Mouse (Mus musculus): ENCODE measurements around the gene Synj2.

The Synj2 gene

DNA sequence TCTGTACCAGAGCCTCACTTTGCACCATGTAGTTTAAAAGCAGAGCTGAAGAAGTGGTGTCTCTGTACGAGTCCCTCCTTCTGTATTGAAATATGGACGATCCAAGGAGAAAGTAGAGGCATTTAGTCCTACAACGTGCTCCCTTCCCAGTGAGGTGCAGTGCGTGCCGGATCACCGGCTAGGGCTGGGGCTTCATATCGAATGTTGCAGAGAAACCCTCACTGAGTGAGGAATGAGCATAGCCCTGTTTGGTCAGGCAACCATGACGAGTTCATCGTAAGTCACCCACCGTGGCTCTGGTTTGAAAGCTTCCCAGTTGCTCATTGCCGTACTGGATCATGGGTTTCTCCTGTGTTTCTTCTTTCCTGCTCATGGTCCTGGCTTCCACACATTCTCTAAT lies 95.8 kb downstream of the Synj2 start:
- DNase-seq (ENCODE audit: low read depth) = no peak

DNA sequence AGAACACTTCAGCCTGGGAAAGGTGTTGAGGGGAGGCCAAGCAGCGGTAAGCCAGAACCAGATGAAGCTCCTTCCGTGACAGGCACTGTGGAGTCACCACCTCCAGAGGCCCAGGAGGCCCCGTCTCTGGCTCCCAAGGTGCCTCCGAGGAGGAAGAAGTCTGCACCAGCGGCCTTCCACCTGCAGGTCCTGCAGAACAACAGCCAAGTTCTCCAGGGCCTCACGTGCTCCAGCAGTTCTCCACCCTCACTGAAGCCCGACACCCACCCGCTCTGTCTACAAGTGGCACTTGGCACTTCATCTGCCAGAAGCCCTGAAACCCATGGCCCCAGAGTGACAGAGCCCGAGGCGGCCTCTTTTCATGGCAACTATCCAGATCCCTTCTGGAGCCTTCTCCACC lies 96.4 kb downstream of the Synj2 start:
- no peak for DNase-seq (ENCODE audit: low read depth)

DNA sequence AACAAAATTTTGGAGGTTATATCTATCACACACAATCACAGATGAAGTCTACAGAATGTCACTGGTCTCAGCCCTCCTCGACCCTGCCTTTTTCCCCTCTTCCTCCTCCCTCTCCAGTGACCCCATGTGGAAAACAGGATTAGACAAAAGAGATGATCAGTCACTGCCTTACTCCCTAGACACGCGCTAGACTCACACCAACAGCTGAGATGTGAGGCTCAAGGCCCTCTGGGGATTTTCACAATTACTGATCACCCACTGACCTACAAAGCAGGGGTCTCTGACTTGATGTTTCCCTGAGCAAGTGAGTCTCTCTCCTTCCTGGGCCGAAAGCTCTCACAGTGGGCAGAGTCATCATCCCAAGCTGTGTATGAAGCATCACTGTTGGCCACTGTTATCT lies 111.7 kb downstream of the Synj2 start:
- DNase-seq (ENCODE audit: low read depth) = no peak

DNA sequence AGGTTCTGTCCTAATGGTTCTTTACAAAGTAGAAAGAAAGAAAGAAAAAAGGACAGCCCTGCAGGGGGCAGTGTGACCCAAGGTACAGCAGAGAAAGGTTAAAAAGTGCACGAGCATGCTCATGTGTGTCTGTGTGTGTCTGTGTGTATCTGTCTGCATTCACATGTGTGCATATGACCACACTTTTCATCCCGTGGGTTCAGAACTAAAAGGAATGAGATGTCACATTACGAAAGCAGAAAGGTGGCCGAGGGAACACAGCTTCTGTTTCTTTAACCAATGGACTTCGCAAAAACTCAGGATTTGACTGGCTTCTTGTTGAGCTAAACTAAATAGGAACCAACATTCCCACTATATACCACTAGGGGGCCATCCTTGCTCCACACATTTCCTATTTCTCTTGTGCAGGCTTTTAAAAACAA lies 113.9 kb downstream of the Synj2 start:
- DNase-seq (ENCODE audit: low read depth) = peak; percentile 52

DNA sequence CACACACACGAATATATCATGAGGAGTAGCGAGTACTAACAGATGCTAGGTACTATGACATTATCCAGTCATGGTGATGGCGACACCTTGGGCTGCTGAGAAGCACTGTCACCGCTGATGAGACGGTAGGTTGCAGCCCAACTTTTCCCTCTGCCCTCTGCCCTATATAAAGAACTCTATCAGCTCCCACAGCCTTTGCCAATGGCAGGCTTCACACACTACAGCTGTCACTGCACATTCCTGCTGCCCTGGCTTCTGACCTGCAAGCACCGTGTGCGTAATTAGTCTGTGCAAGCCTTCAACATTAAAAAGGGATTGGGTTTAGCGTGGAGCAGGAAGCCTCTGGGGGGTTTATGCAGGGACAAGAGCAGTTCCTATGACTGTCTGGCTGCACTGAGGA lies 121.7 kb downstream of the Synj2 start:
- no peak for DNase-seq (ENCODE audit: low read depth)

DNA sequence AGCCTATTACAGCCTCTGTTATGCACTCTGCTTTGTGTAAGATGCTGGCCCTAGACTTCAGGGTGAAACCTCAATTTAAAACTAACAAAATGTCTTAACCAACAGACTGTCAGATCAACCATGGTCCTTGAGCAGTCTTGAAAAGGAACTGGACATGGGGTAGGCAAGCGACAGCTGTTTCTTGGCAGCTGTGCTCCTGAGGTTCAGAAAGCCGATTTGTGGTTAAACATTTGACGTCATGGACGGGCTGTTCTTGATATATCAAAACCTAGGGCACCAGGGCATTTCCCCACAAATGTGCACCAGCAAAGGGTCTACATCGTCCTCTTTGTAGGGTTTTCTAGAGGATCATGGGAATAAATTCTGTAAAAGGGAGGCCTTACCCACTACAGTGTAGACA lies 122.5 kb downstream of the Synj2 start:
- no peak for DNase-seq (ENCODE audit: low read depth)

DNA sequence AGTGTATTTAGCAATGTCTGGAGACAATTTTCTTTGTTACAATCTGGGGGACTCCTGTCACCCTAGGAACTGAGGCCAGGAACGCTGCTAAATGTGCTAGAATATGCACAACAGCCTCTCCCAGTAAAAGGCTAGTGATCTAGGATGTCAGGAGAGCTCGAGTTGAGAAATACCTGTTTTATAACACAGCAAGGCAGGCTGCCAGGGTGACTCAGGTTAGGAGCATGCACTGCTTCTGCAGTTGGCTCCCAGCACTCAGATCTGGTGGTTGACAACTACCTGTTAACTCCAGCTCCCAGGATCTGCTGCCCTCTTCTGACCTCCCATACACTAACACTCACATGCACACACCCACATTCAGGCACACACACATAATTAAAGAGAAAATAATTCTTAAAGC lies 124.9 kb downstream of the Synj2 start:
- DNase-seq (ENCODE audit: low read depth) = peak; percentile 27

DNA sequence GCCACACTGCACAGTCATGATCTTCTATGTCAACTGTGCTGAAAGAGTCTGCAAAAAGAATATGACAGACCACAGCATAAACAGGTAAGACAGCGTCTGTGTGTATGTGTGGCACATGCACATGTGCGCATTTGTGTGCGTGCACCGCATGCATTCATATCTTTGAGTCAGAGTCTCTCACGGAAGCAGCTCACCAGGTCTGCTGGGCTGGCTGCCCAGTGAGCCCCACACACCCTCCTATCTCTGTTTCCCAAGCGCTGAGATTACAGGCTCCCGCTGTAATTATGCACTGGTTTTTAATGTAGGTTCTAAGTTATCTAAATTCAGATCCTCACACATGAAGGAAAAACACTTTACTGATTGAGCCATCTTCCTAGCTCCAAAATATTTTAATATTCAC lies 126.5 kb downstream of the Synj2 start:
- DNase-seq (ENCODE audit: low read depth) = no peak

DNA sequence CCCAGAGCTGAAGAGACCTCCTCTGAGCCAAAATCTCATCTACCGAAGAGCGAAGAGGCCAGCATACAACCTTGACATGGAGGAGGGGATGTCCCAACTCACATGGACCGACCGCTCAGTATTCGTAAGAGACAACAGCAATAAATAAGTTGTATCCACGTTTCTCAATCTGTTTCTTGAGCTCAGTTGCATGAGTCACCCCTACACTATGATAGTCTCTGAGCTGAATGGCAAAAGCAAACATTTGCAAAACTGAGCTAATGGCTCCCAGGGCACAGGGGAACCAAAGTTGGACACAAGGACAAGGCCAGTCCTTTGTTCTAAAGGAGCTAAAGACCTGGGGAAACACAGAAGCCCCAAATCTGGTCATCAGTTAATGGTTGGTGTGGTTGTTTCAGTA lies 128.8 kb downstream of the Synj2 start:
- DNase-seq (ENCODE audit: low read depth) = no peak

DNA sequence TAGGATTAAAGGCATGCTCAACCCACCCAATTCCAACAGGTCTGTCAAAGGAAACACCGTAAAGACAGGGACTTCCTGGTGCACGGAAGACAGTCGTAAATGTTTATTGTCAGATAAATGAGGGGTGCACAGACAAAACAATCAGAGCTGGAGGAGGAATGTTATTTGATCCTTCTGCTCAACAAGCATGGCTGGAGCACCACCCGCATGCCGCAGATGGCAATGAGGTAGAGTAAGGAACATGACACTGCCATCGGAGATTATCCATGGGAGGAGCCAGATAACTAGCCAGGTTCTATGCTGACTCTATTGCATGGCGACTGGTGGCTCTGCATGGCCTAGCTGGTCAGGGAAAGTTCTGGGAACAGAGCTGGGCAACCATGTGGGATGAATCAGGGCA lies 132.3 kb downstream of the Synj2 start:
- DNase-seq (ENCODE audit: low read depth) = no peak

DNA sequence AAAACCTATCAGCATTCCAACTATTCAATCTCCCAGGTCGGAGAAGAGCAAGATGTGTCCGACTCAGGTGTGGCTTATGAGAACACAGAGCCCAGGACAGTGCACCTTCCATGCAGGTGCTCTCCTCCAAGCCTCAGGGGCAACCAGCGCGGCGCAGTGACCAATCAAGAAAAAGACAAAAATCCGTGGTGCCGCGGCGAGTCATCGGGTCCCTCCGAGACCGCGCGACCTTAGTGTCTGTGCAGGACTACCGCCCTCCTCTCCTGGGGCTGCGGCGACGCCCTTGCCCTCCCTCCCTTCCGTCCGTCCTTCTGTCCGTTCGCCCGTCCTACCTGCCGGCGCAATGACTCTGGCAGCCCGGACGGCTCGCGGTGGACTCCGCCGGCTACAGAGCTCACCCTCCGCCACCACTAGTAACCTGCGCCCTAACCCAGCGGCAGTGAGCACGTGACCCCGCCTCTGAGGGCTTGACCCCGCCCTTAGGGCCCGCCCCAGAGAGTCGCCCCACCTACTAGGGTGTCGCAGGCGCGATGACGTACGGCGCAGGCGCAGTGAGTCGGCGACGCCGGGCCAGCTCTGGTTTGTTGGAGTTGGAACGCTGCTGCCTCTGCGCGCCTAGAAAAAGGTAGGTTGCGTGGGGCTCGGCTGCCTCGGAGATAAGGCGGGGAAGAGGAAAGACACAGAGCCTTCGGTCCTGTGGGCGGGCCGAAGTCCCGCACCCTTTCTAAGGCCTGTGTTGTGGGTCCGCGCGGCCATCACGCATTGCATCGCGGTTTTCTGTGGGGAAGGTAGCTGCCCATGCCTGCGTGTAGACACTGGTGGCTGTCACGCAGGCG lies 138.4 kb downstream of the Synj2 start, which contains the start of the genes Serac1 and Gtf2h5:
Serac1 (minus strand) TSS at position 455 of the 836 bp plus-strand sequence.
Gtf2h5 (plus strand) TSS at position 500 of the 836 bp plus-strand sequence.
- DNase-seq (ENCODE audit: low read depth) = peak; percentile 82

DNA sequence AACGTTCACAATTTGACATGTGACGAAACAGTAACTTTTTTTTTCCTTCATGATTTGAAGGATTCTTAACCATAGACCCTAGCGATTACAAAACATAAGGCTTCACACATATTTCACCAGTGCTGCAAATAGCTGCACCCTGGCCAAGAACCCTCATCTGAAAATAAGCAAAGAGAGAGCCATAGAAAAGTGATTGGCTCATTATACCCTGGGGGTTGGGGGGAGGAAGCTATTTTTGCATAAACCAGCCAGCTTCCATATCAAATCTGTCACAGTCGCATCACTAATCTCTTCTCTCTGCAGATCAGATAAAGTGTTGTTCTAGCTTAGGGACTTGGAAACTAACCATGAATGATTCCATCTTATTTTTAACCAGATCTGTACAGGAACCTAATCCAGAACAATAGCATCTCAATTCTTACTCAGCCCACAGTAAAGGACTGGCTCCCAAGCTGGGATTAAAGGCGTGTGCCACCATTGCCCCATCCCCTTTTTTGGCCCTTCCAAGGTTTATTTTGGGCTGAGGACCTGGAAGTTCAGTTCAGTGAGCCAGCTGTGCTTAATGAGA lies 142.3 kb downstream of the Synj2 start:
- DNase-seq (ENCODE audit: low read depth) = no peak

DNA sequence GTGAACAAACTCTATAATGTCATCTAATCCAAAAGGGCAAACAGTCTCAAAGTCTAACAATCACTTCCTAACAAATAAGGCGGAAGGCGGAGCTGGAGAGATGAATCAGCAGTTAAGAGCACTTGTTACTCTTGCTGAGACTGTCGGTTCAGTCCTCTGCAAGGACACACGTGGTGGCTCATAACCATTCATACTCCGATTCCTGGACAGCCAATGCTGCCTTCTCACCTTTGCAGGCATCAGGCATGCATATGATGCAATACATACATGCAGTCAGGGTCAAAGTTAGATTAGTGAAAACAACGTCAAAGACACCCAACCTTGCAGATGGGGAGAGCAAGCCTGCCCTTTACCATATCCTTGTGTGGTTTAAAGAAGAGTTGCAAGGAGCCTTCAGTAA lies 150.5 kb downstream of the Synj2 start:
- DNase-seq (ENCODE audit: low read depth) = no peak

All from fibroblast of lung, adult 2 months (primary cell).